Mouse (Mus musculus) spleen, adult 2 months (tissue): Measurements from ENCODE around the gene Ep300.

Experiments used
- CTCF ChIP-seq: fragments of 200-500 bp; IDR thresholded peaks from 2 replicates; pipeline ENCODE4 v1.5.1; 2011; ENCODE audit warnings: mild to moderate bottlenecking, inconsistent platforms; ENCODE audit not compliant: insufficient read depth, insufficient read length, insufficient replicate concordance; ENCODE audit errors: extremely low read depth
- POLR2A ChIP-seq: fragments of 200-500 bp; IDR thresholded peaks from 2 replicates; pipeline ENCODE4 v1.6.1; 2011; ENCODE audit warnings: low read depth, low read length, inconsistent platforms

GRCm38 (mm10) chr15:81697175-81697574 lies 112.0 kb downstream of the Ep300 start, which contains the start of gene Chadl:
- TF ChIP-seq CTCF (no peak), POLR2A (no peak)
